Mouse (Mus musculus) gastrocnemius, postnatal 14 days (tissue): ENCODE results near the gene Atp6v1g3. TPM values are rescaled to one million over a fixed set of nuclear protein-coding genes. Genes with fewer than 3 reads are reported as not detected.

Experiments used
- DNase-seq: peaks from one replicate; pipeline ENCODE4 v3.0.0; 2021; ENCODE audit warnings: mixed read lengths
- intact Hi-C: fragments of 180-260 bp; cut with DNase I; formaldehyde crosslinking; loops from one replicate; pipeline ENCODE4 v1.15.1; 2025; ENCODE audit warnings: low total_unique reads
- long read RNA-seq, 2 experiments: library from polyadenylated mRNA; stranded (forward); transcript quantifications; one replicate each; pipeline ENCODE4 v2.0.0; 2021
- total RNA-seq, 2 experiments: library from RNA; stranded (reverse); gene quantifications; 2 replicates each; pipeline ENCODE4 v1.2.3; 2021

The Atp6v1g3 gene
- not detected for total RNA-seq
- long read RNA-seq, experiment 1 = 0 reads
- long read RNA-seq, experiment 2 = 0 reads

GRCm38 (mm10) chr1:138273438-138273837, at the start of gene Atp6v1g3:
TSS of gene Atp6v1g3 (plus strand) at chr1:138273738.
- DNase-seq = no peak
- intact Hi-C loops = no loop called here

GRCm38 (mm10) chr1:138233051-138233450, 40.5 kb upstream of the Atp6v1g3 start:
- intact Hi-C loops = no loop called here
- no peak for DNase-seq

GRCm38 (mm10) chr1:138237252-138237651, 36.3 kb upstream of the Atp6v1g3 start:
- intact Hi-C loops = no loop called here
- no peak for DNase-seq

GRCm38 (mm10) chr1:138243947-138244346, 29.6 kb upstream of the Atp6v1g3 start:
- intact Hi-C loops = no loop called here
- DNase-seq = no peak

- no peak for DNase-seq
- intact Hi-C loops = no loop called here
These were observed 29.1 kb upstream of the Atp6v1g3 start for GRCm38 (mm10) chr1:138244485-138244884.

- no peak for DNase-seq
- intact Hi-C loops = no loop called here
These were observed 28.4 kb upstream of the Atp6v1g3 start for GRCm38 (mm10) chr1:138245103-138245502.

- no peak for DNase-seq
- intact Hi-C loops = no loop called here
These were observed 28.0 kb upstream of the Atp6v1g3 start for GRCm38 (mm10) chr1:138245533-138245932.

GRCm38 (mm10) chr1:138246438-138247164, 26.9 kb upstream of the Atp6v1g3 start:
- DNase-seq = no peak
- intact Hi-C loops = no loop called here

GRCm38 (mm10) chr1:138247699-138248483, 25.6 kb upstream of the Atp6v1g3 start:
- DNase-seq = no peak
- intact Hi-C loops = no loop called here

- DNase-seq = no peak
- intact Hi-C loops = no loop called here
These were observed 24.8 kb upstream of the Atp6v1g3 start for GRCm38 (mm10) chr1:138248770-138249169.

- intact Hi-C loops = no loop called here
- no peak for DNase-seq
These were observed 22.6 kb upstream of the Atp6v1g3 start for GRCm38 (mm10) chr1:138250951-138251350.

GRCm38 (mm10) chr1:138256172-138256789, 17.3 kb upstream of the Atp6v1g3 start:
- intact Hi-C loops = no loop called here
- DNase-seq = no peak

GRCm38 (mm10) chr1:138258758-138259157, 14.8 kb upstream of the Atp6v1g3 start:
- no peak for DNase-seq
- intact Hi-C loops = no loop called here

- intact Hi-C loops = no loop called here
- DNase-seq = no peak
These were observed 12.0 kb upstream of the Atp6v1g3 start for GRCm38 (mm10) chr1:138261520-138261919.

GRCm38 (mm10) chr1:138262408-138262807, 11.1 kb upstream of the Atp6v1g3 start:
- no peak for DNase-seq
- intact Hi-C loops = no loop called here

GRCm38 (mm10) chr1:138267465-138268055, 6.0 kb upstream of the Atp6v1g3 start:
- intact Hi-C loops = no loop called here
- no peak for DNase-seq

- intact Hi-C loops = no loop called here
These were observed 1.4 kb downstream of the Atp6v1g3 start for GRCm38 (mm10) chr1:138274930-138275329.

GRCm38 (mm10) chr1:138275859-138276258, 2.3 kb downstream of the Atp6v1g3 start:
- no peak for DNase-seq
- intact Hi-C loops = no loop called here

More at GRCm38 (mm10) chr1:138274930-138275329, 1.4 kb downstream of the Atp6v1g3 start:
- no peak for DNase-seq

- no peak for DNase-seq
- intact Hi-C loops = no loop called here
These were observed 7.6 kb downstream of the Atp6v1g3 start for GRCm38 (mm10) chr1:138281139-138281538.
